Mouse (Mus musculus): ENCODE results near the gene Atxn2. TPM values are rescaled to one million over a fixed set of nuclear protein-coding genes. Genes with fewer than 3 reads are reported as not detected.
"Not testable (repeated sequence)": the region's sequence is repeated elsewhere in the genome, so short reads cannot be mapped to it uniquely, and the experiment has no call there.

Gene Atxn2
- polyA plus RNA-seq, 1 experiment from 2014 or later, result 54.9 TPM

DNA sequence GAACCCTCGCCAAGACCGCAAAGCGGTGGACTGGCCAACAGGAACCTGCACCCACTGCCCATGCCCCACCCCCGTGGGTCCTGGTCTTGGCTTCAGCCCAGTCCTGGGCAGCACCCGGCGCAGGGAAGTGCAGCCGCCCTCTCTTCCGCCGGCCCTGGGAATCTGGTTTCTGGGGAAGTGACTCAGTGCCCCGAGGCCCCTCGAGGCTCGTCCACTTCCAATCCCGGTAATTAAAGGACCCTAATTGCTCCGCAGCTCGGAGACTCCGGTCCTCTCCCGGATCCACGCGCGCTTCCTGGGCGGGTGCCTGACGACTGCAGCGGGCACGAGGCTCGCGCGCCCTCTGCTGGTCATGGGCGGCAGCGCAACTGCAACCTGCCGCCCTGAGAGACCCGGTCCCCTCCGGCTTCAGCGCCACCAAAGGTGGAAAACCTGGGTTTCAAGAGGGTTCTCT lies 131.6 kb downstream of the Atxn2 start:
- WGBS, result under 1% methylated on average over 33 of the region's 33 CpGs
- Histone ChIP-seq H3K4me1 (peaks cover 27% of the 10 kb centered on the region), H3K4me2 (replicated peaks) (peak overlapping the region; percentile 85), H3K27ac (no peak overlapping the region), H3K36me3 (no peaks in the 10 kb centered on the region), H3K4me3 (peak overlapping the region; percentile 57), H3K9me3 (no peaks in the 10 kb centered on the region), H3K9ac (peak overlapping the region; percentile 75), H3K27me3 (peaks cover 56% of the 10 kb centered on the region)
- peak; percentile 63; the same call in 1 of the 2 replicates for ATAC-seq (ENCODE audit: low FRiP score, low read depth)

DNA sequence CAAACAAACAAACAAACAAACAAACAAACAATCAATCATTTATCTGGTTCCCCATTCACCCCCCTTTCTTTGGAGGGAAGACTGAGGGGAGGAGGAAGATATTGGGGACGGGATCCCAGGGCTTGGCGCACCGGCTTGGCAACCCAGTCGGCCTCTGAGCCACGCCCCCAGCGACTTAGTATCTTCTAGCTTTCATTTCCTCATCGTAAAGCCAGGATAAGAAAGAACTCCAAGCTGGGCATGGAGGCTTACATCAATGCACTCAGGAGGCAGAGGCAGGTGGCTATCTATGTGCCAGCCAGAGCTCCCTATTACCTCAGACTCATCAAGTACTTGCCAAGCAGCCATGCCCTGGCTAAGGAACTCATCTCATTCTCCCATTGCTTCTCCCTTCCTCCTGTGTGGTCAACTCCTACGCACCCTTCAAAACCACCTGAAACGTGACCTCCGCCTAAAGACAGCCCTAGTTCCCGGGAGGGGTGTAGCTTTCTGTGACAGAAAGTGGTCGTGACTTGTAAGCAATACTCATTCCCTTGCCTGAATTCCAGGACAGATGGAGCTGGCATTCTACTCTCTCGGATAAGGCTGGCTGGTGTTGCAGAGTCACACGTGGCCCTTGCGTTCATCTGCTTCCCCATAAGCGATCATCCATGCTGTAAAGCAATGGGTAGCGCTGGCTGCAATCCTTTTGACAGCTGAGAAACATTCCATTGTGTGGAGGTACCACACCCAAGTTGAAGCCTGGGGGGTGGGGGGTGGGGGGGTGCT lies 132.2 kb downstream of the Atxn2 start:
- no peaks in the 10 kb centered on the region for H3K36me3 ChIP-seq
- 16% methylated on average over 17 of the region's 17 CpGs for WGBS
- H3K4me1 ChIP-seq, result peaks cover 27% of the 10 kb centered on the region
- H3K9me3 ChIP-seq, result no peaks in the 10 kb centered on the region
- peak overlapping the region; percentile 57 for H3K4me3 ChIP-seq
- 0 out of 2 replicates have a peak overlapping the region, but pooled peaks have one; percentile 75 for H3K9ac ChIP-seq
- ATAC-seq (ENCODE audit: low FRiP score, low read depth), result no peak
- peaks cover 50% of the 10 kb centered on the region for H3K27me3 ChIP-seq
- H3K27ac ChIP-seq, result no peak overlapping the region
- peak overlapping the region; percentile 85 for H3K4me2 ChIP-seq (replicated peaks)

DNA sequence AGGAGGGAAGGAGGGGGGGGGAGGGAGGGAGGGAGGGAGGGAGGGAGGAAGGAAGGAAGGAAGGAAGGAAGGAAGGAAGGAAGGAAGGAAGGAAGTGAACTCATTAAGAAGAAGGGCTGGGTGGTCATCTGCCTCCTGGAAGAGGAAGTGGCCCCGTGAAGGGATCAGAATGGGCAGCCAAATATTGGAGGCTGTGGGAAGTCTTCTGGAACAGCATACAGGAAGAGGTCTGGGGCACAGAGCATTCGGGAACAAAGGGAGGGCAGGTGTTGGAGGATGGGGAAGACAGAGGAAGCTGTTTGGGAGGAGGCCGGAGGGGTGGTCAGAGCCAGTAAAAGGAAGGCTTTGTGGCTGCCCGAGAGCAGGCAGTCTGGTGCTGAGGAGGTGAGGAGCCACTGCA lies 134.2 kb downstream of the Atxn2 start:
- peaks cover 38% of the 10 kb centered on the region for H3K27me3 ChIP-seq
- H3K4me1 ChIP-seq, result peaks cover 31% of the 10 kb centered on the region
- WGBS, result 25% methylated on average over 4 of the region's 4 CpGs
- H3K9me3 ChIP-seq, result no peaks in the 10 kb centered on the region
- H3K4me2 ChIP-seq (replicated peaks), result no peak overlapping the region
- no peak for ATAC-seq (ENCODE audit: low FRiP score, low read depth)
- no peaks in the 10 kb centered on the region for H3K36me3 ChIP-seq
- H3K27ac ChIP-seq, result no peak overlapping the region
- H3K9ac ChIP-seq, result no peak overlapping the region
- H3K4me3 ChIP-seq, result no peak overlapping the region

DNA sequence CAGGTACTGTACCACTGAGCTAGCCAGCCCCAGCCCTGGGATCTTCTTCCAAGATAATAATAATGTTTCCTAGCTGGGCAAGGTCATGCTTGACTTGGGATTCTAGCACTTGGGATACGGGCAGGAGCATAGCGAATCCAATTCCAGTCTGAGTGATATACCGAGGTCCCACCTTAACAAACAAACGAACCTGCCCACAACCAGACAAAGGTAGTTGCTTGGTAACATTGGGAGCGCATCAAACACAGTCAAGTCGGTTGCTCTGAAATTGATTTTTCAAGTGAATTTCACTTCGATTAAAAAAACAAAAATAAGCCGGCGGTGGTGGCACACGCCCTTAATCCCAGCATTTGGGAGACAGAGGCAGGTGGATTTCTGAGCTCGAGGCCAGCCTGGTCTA lies 135.2 kb downstream of the Atxn2 start:
- Histone ChIP-seq H3K27ac (no peak overlapping the region), H3K9ac (no peak overlapping the region), H3K36me3 (peaks cover 7% of the 10 kb centered on the region; the same call in 1 of the 2 replicates), H3K4me2 (replicated peaks) (no peak overlapping the region), H3K4me3 (no peak overlapping the region), H3K27me3 (peaks cover 38% of the 10 kb centered on the region), H3K4me1 (peaks cover 40% of the 10 kb centered on the region), H3K9me3 (no peaks in the 10 kb centered on the region)
- 81% methylated on average over 11 of the region's 11 CpGs for WGBS
- no peak for ATAC-seq (ENCODE audit: low FRiP score, low read depth)

DNA sequence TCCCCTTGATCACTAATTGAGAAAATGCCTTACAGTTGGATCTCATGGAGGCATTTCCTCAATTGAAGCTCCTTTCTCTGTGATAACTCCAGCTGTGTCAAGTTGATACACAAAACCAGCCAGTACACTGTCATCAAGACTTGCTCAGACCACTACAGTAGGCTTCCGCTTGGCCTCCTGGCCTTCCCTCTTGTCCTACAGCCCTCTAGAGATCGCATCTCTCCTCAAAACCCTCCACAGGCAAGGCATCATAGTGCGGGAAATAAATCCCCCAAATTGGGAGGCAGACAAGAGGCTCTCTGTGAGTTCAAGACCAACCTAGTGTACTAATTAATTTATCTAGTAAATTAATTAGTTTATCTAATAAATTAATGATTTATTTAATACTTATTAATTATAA lies 136.1 kb downstream of the Atxn2 start:
- 86% methylated on average over 3 of the region's 3 CpGs for WGBS
- peaks cover 37% of the 10 kb centered on the region for H3K4me1 ChIP-seq

DNA sequence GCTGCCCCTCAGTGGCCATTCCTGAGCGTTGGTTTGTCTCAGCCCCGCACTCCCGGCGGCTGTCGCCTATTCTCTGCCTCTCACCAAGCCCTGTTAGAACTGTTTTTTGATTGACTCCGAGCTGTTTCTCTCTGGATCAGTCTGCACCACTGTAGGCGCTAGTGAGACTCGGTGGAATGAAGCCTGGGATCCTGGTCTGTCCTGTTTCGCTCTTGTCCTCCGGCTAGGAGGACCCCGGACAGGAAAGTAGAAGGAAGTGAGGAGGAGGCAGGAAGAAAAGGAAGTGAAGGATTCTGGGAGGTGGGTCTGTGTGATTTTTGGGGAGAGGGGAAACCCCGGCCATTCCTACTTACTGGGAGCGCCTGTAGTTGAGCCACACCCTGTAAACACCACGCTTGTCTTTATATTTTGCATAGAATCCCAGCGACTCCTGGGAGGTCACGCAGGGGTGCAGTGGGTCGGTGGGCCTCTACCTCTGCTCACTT lies 136.9 kb downstream of the Atxn2 start:
- Histone ChIP-seq H3K27ac (peak overlapping the region; percentile 61), H3K4me1 (peaks cover 32% of the 10 kb centered on the region), H3K9ac (peak overlapping the region; percentile 88), H3K27me3 (peaks cover 25% of the 10 kb centered on the region), H3K4me3 (peak overlapping the region; percentile 88), H3K4me2 (replicated peaks) (peak overlapping the region; percentile 76), H3K36me3 (peaks cover 24% of the 10 kb centered on the region), H3K9me3 (no peaks in the 10 kb centered on the region)
- 0% methylated on average over 17 of the region's 17 CpGs for WGBS
- peak; percentile 57 for ATAC-seq (ENCODE audit: low FRiP score, low read depth)

More for the DNA sequence above, 136.1 kb downstream of the Atxn2 start:
- not testable (repeated sequence) for H3K9me3 ChIP-seq; H3K9ac ChIP-seq; H3K4me3 ChIP-seq; H3K4me2 ChIP-seq (replicated peaks); ATAC-seq (ENCODE audit: low FRiP score, low read depth); H3K27ac ChIP-seq
- Histone ChIP-seq H3K36me3 (peaks cover 16% of the 10 kb centered on the region), H3K27me3 (peaks cover 31% of the 10 kb centered on the region)

DNA sequence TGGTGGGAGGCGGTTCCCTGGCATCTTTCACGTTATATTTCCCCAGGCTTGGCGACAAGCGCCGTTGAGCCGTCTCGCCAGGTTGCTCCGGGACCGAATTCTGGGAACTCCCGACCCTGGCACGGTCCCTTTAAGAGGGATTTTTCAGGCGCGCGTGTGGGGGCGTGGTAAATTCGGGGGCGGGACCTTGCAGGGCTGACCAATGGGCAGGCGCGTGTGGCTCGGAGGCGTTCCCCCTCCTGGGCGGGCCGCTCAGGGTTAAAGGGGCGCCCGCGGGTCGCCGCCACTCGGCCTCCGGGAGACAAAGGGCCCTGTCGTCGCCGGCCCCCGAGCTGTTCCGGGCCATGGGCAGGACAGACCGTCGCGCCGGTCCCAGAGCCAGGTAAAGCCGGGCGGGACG lies 137.6 kb downstream of the Atxn2 start, which contains the start of gene Pheta1:
Gene Pheta1 (plus strand): TSS at position 242 of the 400 bp plus-strand sequence.
- Histone ChIP-seq H3K4me1 (peaks cover 30% of the 10 kb centered on the region), H3K27ac (peak within 1 kb of the TSS; percentile 61), H3K9ac (peak within 1 kb of the TSS; percentile 88), H3K9me3 (no peaks in the 10 kb centered on the region), H3K4me2 (replicated peaks) (peak within 1 kb of the TSS; percentile 76), H3K36me3 (peaks cover 31% of the 10 kb centered on the region), H3K4me3 (peak within 1 kb of the TSS; percentile 88), H3K27me3 (peaks cover 19% of the 10 kb centered on the region)
- under 1% methylated on average over 42 of the region's 42 CpGs for WGBS
- ATAC-seq (ENCODE audit: low FRiP score, low read depth), result peak; percentile 92

DNA sequence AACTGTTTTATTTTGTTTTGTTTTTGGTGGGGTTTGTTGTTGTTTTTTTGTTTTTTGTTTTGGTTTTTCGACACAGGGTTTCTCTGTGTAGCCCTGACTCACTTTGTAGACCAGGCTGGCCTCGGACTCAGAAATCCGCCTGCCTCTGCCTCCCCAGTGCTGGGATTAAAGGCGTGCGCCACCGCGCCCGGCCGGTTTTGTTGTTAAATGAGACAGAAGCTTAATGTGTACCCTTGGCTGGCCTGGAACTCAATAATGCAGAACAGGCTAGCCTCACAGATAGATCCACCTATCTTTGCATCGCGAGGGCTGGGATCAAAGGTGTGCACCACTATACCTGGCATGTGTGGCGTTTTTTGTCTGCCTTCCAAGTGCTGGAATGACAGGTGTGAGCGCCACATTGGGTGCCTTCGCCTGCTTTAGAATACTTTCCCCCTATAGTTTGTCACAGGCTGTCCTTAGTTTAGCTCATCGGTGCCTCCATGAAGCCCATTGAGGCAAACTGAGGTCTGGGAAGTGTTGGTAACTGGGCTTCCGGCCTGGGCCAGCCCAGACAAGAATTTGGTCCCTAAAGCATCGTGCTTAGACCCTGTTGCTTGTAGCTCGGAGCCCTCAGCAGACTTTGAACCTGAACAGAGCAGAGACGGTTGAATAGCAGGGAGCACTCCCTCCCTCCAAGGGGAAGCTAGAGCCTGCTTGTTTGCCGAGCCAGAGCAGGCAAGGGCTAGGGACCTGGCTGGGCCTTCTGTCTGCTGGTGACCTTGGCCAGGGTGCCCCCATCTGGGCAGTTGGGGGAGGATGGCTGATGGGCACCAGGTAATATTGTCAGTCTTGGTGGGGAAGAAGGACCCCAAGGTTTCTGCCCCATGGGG lies 138.6 kb downstream of the Atxn2 start:
- Histone ChIP-seq H3K27me3 (peaks cover 10% of the 10 kb centered on the region), H3K4me3 (peak overlapping the region; percentile 88), H3K4me2 (replicated peaks) (peak overlapping the region; percentile 76), H3K36me3 (peaks cover 40% of the 10 kb centered on the region), H3K4me1 (peaks cover 30% of the 10 kb centered on the region), H3K27ac (no peak overlapping the region), H3K9ac (peak overlapping the region; percentile 88), H3K9me3 (no peaks in the 10 kb centered on the region)
- no peak for ATAC-seq (ENCODE audit: low FRiP score, low read depth)
- WGBS, result 35% methylated on average over 20 of the region's 20 CpGs

DNA sequence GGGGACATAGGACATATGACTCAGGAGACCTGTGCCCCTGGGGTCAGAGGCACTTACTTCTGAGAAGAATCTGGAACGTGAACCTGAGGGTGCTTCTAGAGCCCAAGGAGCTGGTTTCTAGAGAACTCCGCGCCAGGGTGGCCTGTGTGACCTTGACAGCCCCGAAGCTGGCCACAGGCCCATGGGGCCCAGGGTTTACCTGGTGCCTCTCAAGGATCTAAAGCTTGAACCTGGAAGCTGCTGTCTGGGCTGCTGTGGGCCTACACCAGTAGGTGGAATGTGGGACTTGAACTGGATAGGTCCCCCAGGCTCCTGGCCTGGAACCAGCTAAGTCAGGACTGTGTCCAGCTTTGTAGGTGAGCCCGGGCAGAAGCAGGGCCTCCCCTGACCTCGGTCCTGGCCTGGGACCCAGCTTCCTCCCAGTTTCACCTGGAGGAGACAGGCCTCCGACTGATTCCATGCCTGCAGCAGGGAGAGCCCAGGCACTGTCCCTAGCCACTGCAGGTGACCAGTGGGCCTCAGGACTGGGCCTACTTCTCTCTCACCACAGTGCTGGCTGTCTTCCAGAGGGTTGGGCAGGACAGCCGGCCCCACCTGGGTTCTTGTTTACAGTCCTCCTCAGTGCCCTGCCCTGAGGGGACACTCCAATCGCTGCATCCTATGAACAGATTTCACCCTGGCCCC lies 142.4 kb downstream of the Atxn2 start:
- H3K4me3 ChIP-seq, result no peak overlapping the region
- H3K9ac ChIP-seq, result no peak overlapping the region
- 0 out of 2 replicates have a peak, but pooled peaks cover 4% of the 10 kb centered on the region for H3K9me3 ChIP-seq
- H3K27me3 ChIP-seq, result no peaks in the 10 kb centered on the region
- ATAC-seq (ENCODE audit: low FRiP score, low read depth), result no peak
- WGBS, result 85% methylated on average over 9 of the region's 9 CpGs
- H3K27ac ChIP-seq, result no peak overlapping the region
- H3K36me3 ChIP-seq, result peaks cover 61% of the 10 kb centered on the region
- H3K4me2 ChIP-seq (replicated peaks), result no peak overlapping the region
- H3K4me1 ChIP-seq, result peaks cover 19% of the 10 kb centered on the region

DNA sequence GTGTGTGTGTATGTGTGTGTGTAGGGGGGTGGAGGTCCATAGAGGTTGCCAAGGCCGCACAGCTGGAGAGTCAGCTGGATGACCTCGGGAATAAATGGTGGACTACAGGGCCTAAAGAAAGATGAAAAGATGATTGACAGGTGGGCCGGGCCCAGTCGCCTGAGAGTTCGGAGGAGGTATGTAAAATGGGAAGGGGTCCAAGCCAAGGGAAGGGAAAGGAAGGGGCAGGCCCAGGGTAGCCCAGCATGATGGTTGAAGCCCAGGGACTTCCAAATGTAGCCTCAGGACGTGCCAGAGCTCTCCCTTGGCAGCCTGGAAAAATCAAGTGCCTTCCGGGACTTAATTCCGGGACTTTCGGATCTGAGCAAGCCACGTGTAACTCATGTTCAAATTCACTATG lies 143.6 kb downstream of the Atxn2 start:
- no peak for ATAC-seq (ENCODE audit: low FRiP score, low read depth)
- peaks cover 15% of the 10 kb centered on the region for H3K4me1 ChIP-seq
- peaks cover 61% of the 10 kb centered on the region for H3K36me3 ChIP-seq
- no peaks in the 10 kb centered on the region for H3K27me3 ChIP-seq
- H3K27ac ChIP-seq, result no peak overlapping the region
- WGBS, result 89% methylated on average over 10 of the region's 10 CpGs
- H3K9me3 ChIP-seq, result 0 out of 2 replicates have a peak, but pooled peaks cover 4% of the 10 kb centered on the region
- no peak overlapping the region for H3K4me2 ChIP-seq (replicated peaks)
- no peak overlapping the region for H3K4me3 ChIP-seq
- no peak overlapping the region for H3K9ac ChIP-seq

DNA sequence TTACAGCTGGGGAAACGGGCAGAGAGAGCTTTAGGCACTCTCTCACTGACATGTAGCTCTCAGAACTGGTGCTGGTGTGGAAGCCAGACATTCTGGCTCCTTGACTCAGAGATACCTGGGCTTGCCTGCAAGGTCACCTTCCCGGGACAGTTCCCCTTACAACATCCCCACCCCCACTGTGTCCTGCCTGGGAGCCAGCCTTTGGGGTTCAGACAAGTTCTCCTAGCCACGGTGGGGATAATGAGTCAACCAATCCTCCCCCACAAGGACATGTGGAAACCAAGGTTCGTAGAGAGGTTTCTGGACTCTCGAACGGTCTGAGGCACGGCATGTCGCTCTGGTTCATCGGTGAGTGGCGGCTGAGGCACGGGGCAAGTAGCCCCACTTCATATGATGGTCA lies 145.6 kb downstream of the Atxn2 start:
- Histone ChIP-seq H3K4me2 (replicated peaks) (no peak overlapping the region), H3K27ac (no peak overlapping the region), H3K27me3 (no peaks in the 10 kb centered on the region), H3K4me1 (no peaks in the 10 kb centered on the region), H3K36me3 (peaks cover 56% of the 10 kb centered on the region), H3K4me3 (no peak overlapping the region), H3K9me3 (peaks cover 11% of the 10 kb centered on the region), H3K9ac (no peak overlapping the region)
- no peak for ATAC-seq (ENCODE audit: low FRiP score, low read depth)
- WGBS, result 88% methylated on average over 11 of the region's 11 CpGs
